Mouse (Mus musculus) embryo, embryonic 11.5 days (tissue): ENCODE measurements around the gene Zfp691.

ENCODE experiments used
- DNase-seq: peaks from one replicate; pipeline ENCODE4 v3.0.0-alpha.2; 2012; ENCODE audit warnings: low read depth, low spot score

Zfp691 gene

GRCm38 (mm10) chr4:119124771-119125273 lies 49.2 kb downstream of the Zfp691 start:
- no peak for DNase-seq

- DNase-seq, result no peak
These were observed 52.7 kb downstream of the Zfp691 start for GRCm38 (mm10) chr4:119121249-119121648.

- no peak for DNase-seq
These were observed 53.9 kb downstream of the Zfp691 start for GRCm38 (mm10) chr4:119120095-119120494.
